Mouse (Mus musculus): ENCODE results near the gene Ksr1. TPM values are rescaled to one million over a fixed set of nuclear protein-coding genes. Genes with fewer than 3 reads are reported as not detected.

Ksr1 gene
- polyA plus RNA-seq, 1 experiment from 2014 or later, result 3.3 TPM

DNA sequence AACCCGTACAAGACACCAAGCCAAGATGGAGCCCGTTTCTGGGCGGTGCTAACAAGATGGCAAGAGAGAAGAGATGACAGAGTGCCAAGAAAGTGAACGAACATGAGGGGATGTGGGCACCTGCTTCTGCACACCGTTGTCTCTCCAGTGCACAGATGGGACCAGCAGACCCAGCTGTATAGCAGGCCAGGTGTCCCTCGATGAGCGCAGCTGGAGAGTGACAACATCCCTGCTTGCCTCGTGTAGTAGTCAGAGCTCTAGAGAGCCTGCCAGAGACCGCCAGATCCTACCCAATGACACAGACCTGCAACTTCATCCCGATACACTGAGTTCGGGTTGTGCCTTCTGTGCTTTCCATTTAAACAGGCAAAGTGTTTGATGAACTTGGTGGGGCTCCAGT is 3.8 kb downstream of the Ksr1 start:
- no peaks in the 10 kb centered on the region for H3K9me3 ChIP-seq (ENCODE audit: control insufficient read depth, low read length)
- no peak overlapping the region for H3K4me2 ChIP-seq
- peaks cover 13% of the 10 kb centered on the region for H3K4me1 ChIP-seq (ENCODE audit: control insufficient read depth, insufficient read depth, low read length)
- no peaks in the 10 kb centered on the region for H3K27me3 ChIP-seq (ENCODE audit: control insufficient read depth, insufficient read depth, low read length)
- H3K27ac ChIP-seq (ENCODE audit: low read depth, low read length), result no peak overlapping the region
- ATAC-seq (ENCODE audit: low FRiP score) (no peak), DNase-seq (ENCODE audit: low spot score, missing footprints) (no peak)
- WGBS, result 90% methylated on average over 11 of the region's 11 CpGs
- no peak overlapping the region for H3K4me3 ChIP-seq (ENCODE audit: low read depth, low read length)
- H3K9ac ChIP-seq (ENCODE audit: low read length), result no peak overlapping the region
- H3K36me3 ChIP-seq (ENCODE audit: control insufficient read depth, insufficient read depth, low read length), result no peaks in the 10 kb centered on the region

DNA sequence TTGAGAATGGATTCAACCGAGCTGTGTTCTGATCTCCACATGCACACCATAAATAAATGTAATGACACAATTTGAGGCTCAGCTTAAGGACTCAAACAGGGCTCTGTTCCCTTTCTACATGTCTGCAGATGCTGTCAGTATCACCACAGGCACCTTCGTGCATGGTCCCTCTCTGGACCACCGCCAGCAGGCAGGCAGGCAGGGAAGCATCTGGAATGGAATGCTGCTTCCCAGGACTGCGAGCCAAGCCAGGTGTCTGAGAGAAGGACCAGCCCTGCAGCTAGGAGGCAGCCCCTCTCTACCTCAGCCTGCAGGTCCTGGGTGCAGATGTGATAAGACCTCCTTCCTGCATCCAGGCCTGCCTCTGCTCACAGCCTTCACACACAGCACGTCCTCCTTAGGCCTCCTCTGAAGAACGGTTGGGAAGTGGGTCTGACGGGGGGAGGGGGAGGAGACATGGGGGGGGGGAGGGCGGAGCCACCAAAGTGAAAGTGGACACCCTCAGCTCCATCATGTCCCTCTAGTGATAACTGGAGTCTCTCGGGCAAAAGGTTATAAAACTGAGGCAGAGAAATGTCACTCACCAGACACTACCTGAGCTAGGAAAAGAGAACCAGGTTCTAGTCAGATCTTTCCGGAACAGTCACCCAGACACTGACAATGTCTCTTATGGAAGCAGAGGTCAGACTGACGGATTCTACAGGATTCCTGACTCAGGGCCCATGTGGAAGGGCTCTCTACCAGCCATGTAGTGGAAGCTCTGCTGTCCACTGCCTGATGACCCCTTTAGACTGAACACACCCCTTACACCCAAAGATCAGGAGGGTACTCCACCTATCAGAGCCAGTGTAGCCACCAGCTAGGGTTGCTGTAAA is 4.7 kb downstream of the Ksr1 start:
- Histone ChIP-seq H3K27ac (ENCODE audit: low read depth, low read length) (no peak overlapping the region), H3K4me3 (ENCODE audit: low read depth, low read length) (no peak overlapping the region), H3K9ac (ENCODE audit: low read length) (no peak overlapping the region), H3K9me3 (ENCODE audit: control insufficient read depth, low read length) (no peaks in the 10 kb centered on the region), H3K36me3 (ENCODE audit: control insufficient read depth, insufficient read depth, low read length) (no peaks in the 10 kb centered on the region), H3K27me3 (ENCODE audit: control insufficient read depth, insufficient read depth, low read length) (no peaks in the 10 kb centered on the region), H3K4me2 (no peak overlapping the region), H3K4me1 (ENCODE audit: control insufficient read depth, insufficient read depth, low read length) (peaks cover 13% of the 10 kb centered on the region)
- DNase-seq (ENCODE audit: low spot score, missing footprints) (no peak), ATAC-seq (ENCODE audit: low FRiP score) (no peak)
- 51% methylated on average over 11 of the region's 11 CpGs for WGBS

DNA sequence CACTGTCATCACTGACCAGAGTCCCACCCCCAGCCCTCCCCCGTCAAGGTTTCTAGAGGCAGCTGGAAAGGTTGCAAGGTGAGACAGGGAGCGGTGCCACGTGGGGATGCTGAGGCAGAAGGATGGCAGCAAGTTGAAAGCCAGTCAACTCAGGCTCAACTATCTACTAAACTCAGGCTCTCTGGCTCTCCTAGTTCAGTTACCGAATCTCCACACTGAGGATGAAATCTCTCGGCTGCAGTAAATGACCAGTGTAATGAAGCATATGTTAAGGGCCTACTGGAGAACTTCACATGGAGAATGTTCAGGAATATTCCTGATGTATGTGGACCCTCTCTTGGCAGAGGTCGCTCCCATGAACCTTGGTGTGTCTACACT is 5.7 kb downstream of the Ksr1 start:
- Histone ChIP-seq H3K27me3 (ENCODE audit: control insufficient read depth, insufficient read depth, low read length) (no peaks in the 10 kb centered on the region), H3K9ac (ENCODE audit: low read length) (no peak overlapping the region), H3K4me1 (ENCODE audit: control insufficient read depth, insufficient read depth, low read length) (peaks cover 13% of the 10 kb centered on the region), H3K36me3 (ENCODE audit: control insufficient read depth, insufficient read depth, low read length) (no peaks in the 10 kb centered on the region), H3K4me3 (ENCODE audit: low read depth, low read length) (no peak overlapping the region), H3K4me2 (no peak overlapping the region), H3K27ac (ENCODE audit: low read depth, low read length) (no peak overlapping the region), H3K9me3 (ENCODE audit: control insufficient read depth, low read length) (no peaks in the 10 kb centered on the region)
- DNase-seq (ENCODE audit: low spot score, missing footprints), result no peak
- WGBS, result 92% methylated on average over 6 of the region's 6 CpGs
- no peak for ATAC-seq (ENCODE audit: low FRiP score)

- 90% methylated on average over 11 of the region's 11 CpGs for WGBS
- Histone ChIP-seq H3K9ac (ENCODE audit: low read length) (no peak overlapping the region), H3K4me2 (no peak overlapping the region), H3K27me3 (ENCODE audit: control insufficient read depth, insufficient read depth, low read length) (no peaks in the 10 kb centered on the region), H3K9me3 (ENCODE audit: control insufficient read depth, low read length) (no peaks in the 10 kb centered on the region), H3K27ac (ENCODE audit: low read depth, low read length) (no peak overlapping the region), H3K4me3 (ENCODE audit: low read depth, low read length) (no peak overlapping the region), H3K36me3 (ENCODE audit: control insufficient read depth, insufficient read depth, low read length) (no peaks in the 10 kb centered on the region), H3K4me1 (ENCODE audit: control insufficient read depth, insufficient read depth, low read length) (peaks cover 8% of the 10 kb centered on the region)
- no peak for DNase-seq (ENCODE audit: low spot score, missing footprints)
- ATAC-seq (ENCODE audit: low FRiP score), result no peak
Measured at GRCm38 (mm10) chr11:79139878-79140510, 6.2 kb downstream of the Ksr1 start.

- Histone ChIP-seq H3K9ac (ENCODE audit: low read length) (no peak overlapping the region), H3K4me3 (ENCODE audit: low read depth, low read length) (no peak overlapping the region), H3K27ac (ENCODE audit: low read depth, low read length) (no peak overlapping the region), H3K9me3 (ENCODE audit: control insufficient read depth, low read length) (no peaks in the 10 kb centered on the region), H3K4me1 (ENCODE audit: control insufficient read depth, insufficient read depth, low read length) (no peaks in the 10 kb centered on the region), H3K27me3 (ENCODE audit: control insufficient read depth, insufficient read depth, low read length) (no peaks in the 10 kb centered on the region), H3K4me2 (no peak overlapping the region), H3K36me3 (ENCODE audit: control insufficient read depth, insufficient read depth, low read length) (no peaks in the 10 kb centered on the region)
- DNase-seq (ENCODE audit: low spot score, missing footprints), result no peak
- 93% methylated on average over 6 of the region's 6 CpGs for WGBS
- ATAC-seq (ENCODE audit: low FRiP score), result no peak
Measured at GRCm38 (mm10) chr11:79138621-79139020, 7.6 kb downstream of the Ksr1 start.

GRCm38 (mm10) chr11:79137245-79137644 is 9.0 kb downstream of the Ksr1 start:
- no peaks in the 10 kb centered on the region for H3K4me1 ChIP-seq (ENCODE audit: control insufficient read depth, insufficient read depth, low read length)
- H3K4me2 ChIP-seq, result no peak overlapping the region
- no peaks in the 10 kb centered on the region for H3K9me3 ChIP-seq (ENCODE audit: control insufficient read depth, low read length)
- WGBS, result 84% methylated on average over 5 of the region's 5 CpGs
- H3K27me3 ChIP-seq (ENCODE audit: control insufficient read depth, insufficient read depth, low read length), result no peaks in the 10 kb centered on the region
- no peaks in the 10 kb centered on the region for H3K36me3 ChIP-seq (ENCODE audit: control insufficient read depth, insufficient read depth, low read length)
- H3K9ac ChIP-seq (ENCODE audit: low read length), result no peak overlapping the region
- no peak overlapping the region for H3K4me3 ChIP-seq (ENCODE audit: low read depth, low read length)
- no peak overlapping the region for H3K27ac ChIP-seq (ENCODE audit: low read depth, low read length)
- DNase-seq (ENCODE audit: low spot score, missing footprints) (no peak), ATAC-seq (ENCODE audit: low FRiP score) (no peak)

GRCm38 (mm10) chr11:79135685-79136360 is 10.4 kb downstream of the Ksr1 start:
- DNase-seq (ENCODE audit: low spot score, missing footprints) (no peak), ATAC-seq (ENCODE audit: low FRiP score) (no peak)
- no peak overlapping the region for H3K9ac ChIP-seq (ENCODE audit: low read length)
- no peak overlapping the region for H3K4me3 ChIP-seq (ENCODE audit: low read depth, low read length)
- no peak overlapping the region for H3K27ac ChIP-seq (ENCODE audit: low read depth, low read length)
- H3K36me3 ChIP-seq (ENCODE audit: control insufficient read depth, insufficient read depth, low read length), result no peaks in the 10 kb centered on the region
- no peaks in the 10 kb centered on the region for H3K9me3 ChIP-seq (ENCODE audit: control insufficient read depth, low read length)
- H3K27me3 ChIP-seq (ENCODE audit: control insufficient read depth, insufficient read depth, low read length), result no peaks in the 10 kb centered on the region
- 53% methylated on average over 7 of the region's 7 CpGs for WGBS
- H3K4me2 ChIP-seq, result no peak overlapping the region
- H3K4me1 ChIP-seq (ENCODE audit: control insufficient read depth, insufficient read depth, low read length), result no peaks in the 10 kb centered on the region

GRCm38 (mm10) chr11:79135105-79135503 is 11.1 kb downstream of the Ksr1 start:
- no peak overlapping the region for H3K4me3 ChIP-seq (ENCODE audit: low read depth, low read length)
- no peak overlapping the region for H3K27ac ChIP-seq (ENCODE audit: low read depth, low read length)
- no peak overlapping the region for H3K4me2 ChIP-seq
- H3K4me1 ChIP-seq (ENCODE audit: control insufficient read depth, insufficient read depth, low read length), result no peaks in the 10 kb centered on the region
- ATAC-seq (ENCODE audit: low FRiP score) (no peak), DNase-seq (ENCODE audit: low spot score, missing footprints) (no peak)
- H3K9ac ChIP-seq (ENCODE audit: low read length), result no peak overlapping the region
- H3K27me3 ChIP-seq (ENCODE audit: control insufficient read depth, insufficient read depth, low read length), result no peaks in the 10 kb centered on the region
- H3K36me3 ChIP-seq (ENCODE audit: control insufficient read depth, insufficient read depth, low read length), result no peaks in the 10 kb centered on the region
- 88% methylated on average over 13 of the region's 13 CpGs for WGBS
- H3K9me3 ChIP-seq (ENCODE audit: control insufficient read depth, low read length), result no peaks in the 10 kb centered on the region
